Mouse (Mus musculus): Measurements from ENCODE around the gene Olfr131.
"Not testable (repeated sequence)": the region's sequence is repeated elsewhere in the genome, so short reads cannot be mapped to it uniquely, and the experiment has no call there.

DNA sequence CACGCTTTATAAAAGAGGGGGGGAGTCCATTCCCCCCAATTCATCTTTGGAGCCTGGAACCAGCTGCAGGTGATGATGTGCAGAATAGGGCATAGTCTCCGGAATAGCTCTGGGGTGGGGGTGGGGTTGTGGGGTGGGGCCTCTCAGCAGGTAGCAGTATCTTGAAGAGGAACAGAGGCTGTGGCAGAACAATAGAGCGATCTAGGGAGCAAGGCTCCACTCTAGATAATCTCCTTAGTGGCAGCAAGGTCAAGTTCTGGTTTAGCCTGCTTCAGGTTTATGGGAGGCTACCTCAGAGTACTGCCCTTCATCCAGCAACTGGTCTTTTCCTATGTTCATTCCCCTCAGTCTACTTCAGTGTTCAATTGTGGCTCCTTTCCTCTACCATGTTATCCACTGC is 36.9 kb upstream of the Olfr131 start:
- TF ChIP-seq CTCF (conservative IDR thresholded peaks at IDR 0.05; ENCODE audit: insufficient read depth, insufficient read length, low read depth, low read length); POLR2A (IDR thresholded peaks at IDR 0.05; ENCODE audit: low read depth, low read length): not testable (repeated sequence)
